Mouse (Mus musculus): Measurements from ENCODE around the gene Smco4.

The Smco4 gene

GRCm38 (mm10) chr9:15507431-15507875 is 14.2 kb downstream of the Smco4 start:
- no peak for DNase-seq (ENCODE audit: low spot score)

- DNase-seq (ENCODE audit: low spot score): no peak
Observed at GRCm38 (mm10) chr9:15509363-15509762, 16.1 kb downstream of the Smco4 start.

- DNase-seq (ENCODE audit: low spot score): no peak
Observed at GRCm38 (mm10) chr9:15510557-15511310, 17.5 kb downstream of the Smco4 start.

- DNase-seq (ENCODE audit: low spot score): no peak
Observed at GRCm38 (mm10) chr9:15512918-15513317, 19.7 kb downstream of the Smco4 start.

GRCm38 (mm10) chr9:15516007-15516406 is 22.8 kb downstream of the Smco4 start:
- DNase-seq (ENCODE audit: low spot score): no peak

GRCm38 (mm10) chr9:15517979-15518378 is 24.7 kb downstream of the Smco4 start:
- no peak for DNase-seq (ENCODE audit: low spot score)

- no peak for DNase-seq (ENCODE audit: low spot score)
Observed at GRCm38 (mm10) chr9:15522348-15522747, 29.1 kb downstream of the Smco4 start.

GRCm38 (mm10) chr9:15522887-15523286 is 29.7 kb downstream of the Smco4 start:
- DNase-seq (ENCODE audit: low spot score): no peak

- no peak for DNase-seq (ENCODE audit: low spot score)
Observed at GRCm38 (mm10) chr9:15523646-15524045, 30.4 kb downstream of the Smco4 start.

GRCm38 (mm10) chr9:15525246-15525645 is 32.0 kb downstream of the Smco4 start:
- no peak for DNase-seq (ENCODE audit: low spot score)

GRCm38 (mm10) chr9:15526539-15526938 is 33.3 kb downstream of the Smco4 start:
- DNase-seq (ENCODE audit: low spot score): no peak

- DNase-seq (ENCODE audit: low spot score): no peak
Observed at GRCm38 (mm10) chr9:15527846-15528245, 34.6 kb downstream of the Smco4 start.

GRCm38 (mm10) chr9:15528368-15528767 is 35.1 kb downstream of the Smco4 start:
- DNase-seq (ENCODE audit: low spot score): no peak

- no peak for DNase-seq (ENCODE audit: low spot score)
Observed at GRCm38 (mm10) chr9:15529275-15529964, 36.2 kb downstream of the Smco4 start.

GRCm38 (mm10) chr9:15529965-15530320 is 36.7 kb downstream of the Smco4 start:
- DNase-seq (ENCODE audit: low spot score): no peak

- no peak for DNase-seq (ENCODE audit: low spot score)
Observed at GRCm38 (mm10) chr9:15531204-15531603, 38.0 kb downstream of the Smco4 start.

GRCm38 (mm10) chr9:15533336-15534070 is 40.3 kb downstream of the Smco4 start:
- no peak for DNase-seq (ENCODE audit: low spot score)

- DNase-seq (ENCODE audit: low spot score): peak; percentile 23
Observed at GRCm38 (mm10) chr9:15534110-15534509, 40.9 kb downstream of the Smco4 start.

GRCm38 (mm10) chr9:15535418-15535817 is 42.2 kb downstream of the Smco4 start:
- DNase-seq (ENCODE audit: low spot score): no peak

- no peak for DNase-seq (ENCODE audit: low spot score)
Observed at GRCm38 (mm10) chr9:15536861-15537426, 43.7 kb downstream of the Smco4 start.

- no peak for DNase-seq (ENCODE audit: low spot score)
Observed at GRCm38 (mm10) chr9:15537455-15538048, 44.3 kb downstream of the Smco4 start.

- no peak for DNase-seq (ENCODE audit: low spot score)
Observed at GRCm38 (mm10) chr9:15538979-15539533, 45.8 kb downstream of the Smco4 start.

Measured in T-cell, adult 2 months (primary cell).